Mouse (Mus musculus) myocyte (in vitro differentiated cells): ENCODE results near the gene Tceanc2. TPM values are rescaled to one million over a fixed set of nuclear protein-coding genes. Genes with fewer than 3 reads are reported as not detected.

ENCODE experiments used
- H3K27me3 ChIP-seq: one replicate; pipeline ENCODE4 v1.6.1; 2011; ENCODE audit not compliant: control insufficient read depth, insufficient read depth, insufficient read length
- H3K36me3 ChIP-seq: one replicate; pipeline ENCODE4 v1.6.1; 2011; ENCODE audit not compliant: control insufficient read depth, insufficient read depth
- H3K4me2 ChIP-seq: one replicate; pipeline ENCODE4 v1.6.1; 2011; ENCODE audit warnings: low read depth, control low read depth
- H3K4me3 ChIP-seq: one replicate; pipeline ENCODE4 v1.5.1; 2011; ENCODE audit warnings: mild to moderate bottlenecking, control low read depth, moderate library complexity
- H3K79me2 ChIP-seq: one replicate; pipeline ENCODE4 v1.6.1; 2011; ENCODE audit not compliant: control insufficient read depth, insufficient read depth
- H3ac ChIP-seq: one replicate; pipeline ENCODE4 v1.6.1; 2011; ENCODE audit not compliant: control insufficient read depth, insufficient read length
- CEBPB ChIP-seq: IDR thresholded peaks from 2 replicates; pipeline ENCODE4 v1.6.1; 2011; ENCODE audit warnings: mild to moderate bottlenecking, moderate library complexity; ENCODE audit not compliant: poor library complexity, insufficient read depth, severe bottlenecking
- E2F4 ChIP-seq: IDR thresholded peaks from one replicate; pipeline ENCODE4 v1.6.1; 2011; ENCODE audit warnings: mild to moderate bottlenecking, control low read depth, moderate library complexity; ENCODE audit not compliant: insufficient read depth
- MAX ChIP-seq: IDR thresholded peaks from one replicate; pipeline ENCODE4 v1.6.1; 2011; ENCODE audit warnings: low read depth, mild to moderate bottlenecking, control low read depth
- MYOD1 ChIP-seq, 3 experiments: IDR thresholded peaks; one replicate each; pipeline ENCODE4 v1.6.1; 2011; ENCODE audit warnings: control low read depth in 2 of 3, low read depth in 2 of 3, mild to moderate bottlenecking in 2 of 3, moderate library complexity in 1 of 3; ENCODE audit not compliant: insufficient read length in 2 of 3, control insufficient read depth in 1 of 3
- MYOG ChIP-seq, 3 experiments: IDR thresholded peaks; one replicate each; pipeline ENCODE4 v1.6.1; 2011; ENCODE audit warnings: control low read depth in 2 of 3, low read depth in 2 of 3, mild to moderate bottlenecking in 2 of 3; ENCODE audit not compliant: insufficient read length in 2 of 3, control insufficient read depth in 1 of 3, insufficient read depth in 1 of 3
- POLR2A ChIP-seq: IDR thresholded peaks from one replicate; pipeline ENCODE4 v1.6.1; 2011; ENCODE audit warnings: low read depth, mild to moderate bottlenecking, control low read depth, moderate library complexity; ENCODE audit not compliant: insufficient read length
- POLR2AphosphoS2 ChIP-seq: IDR thresholded peaks from one replicate; pipeline ENCODE4 v1.6.1; 2011; ENCODE audit warnings: low read depth, control low read depth; ENCODE audit not compliant: insufficient read length
- REST ChIP-seq: IDR thresholded peaks from one replicate; pipeline ENCODE4 v1.6.1; 2011; ENCODE audit warnings: mild to moderate bottlenecking, control low read depth, moderate library complexity; ENCODE audit not compliant: insufficient read depth, insufficient read length
- SRF ChIP-seq: IDR thresholded peaks from one replicate; pipeline ENCODE4 v1.6.1; 2011; ENCODE audit warnings: low read depth; ENCODE audit not compliant: control insufficient read depth, insufficient read length
- TCF12 ChIP-seq: IDR thresholded peaks from one replicate; pipeline ENCODE4 v1.6.1; 2011; ENCODE audit warnings: mild to moderate bottlenecking, control low read depth; ENCODE audit not compliant: poor library complexity, insufficient read depth, severe bottlenecking
- TCF3 ChIP-seq: IDR thresholded peaks from one replicate; pipeline ENCODE4 v1.6.1; 2011; ENCODE audit warnings: low read depth, control low read depth; ENCODE audit not compliant: insufficient read length
- USF1 ChIP-seq: IDR thresholded peaks from one replicate; pipeline ENCODE4 v1.6.1; 2011; ENCODE audit warnings: low read depth, mild to moderate bottlenecking, control low read depth, moderate library complexity
- polyA plus RNA-seq: library from polyadenylated mRNA; unstranded; fragments of >200 nt; fragmentation: generic; extraction: Trizol; gene quantifications from one replicate; pipeline ENCODE4 v1.2.1, GENCODE M21; 2012; ENCODE audit warnings: missing spikeins

The Tceanc2 gene
- polyA plus RNA-seq, 1 experiment, result 20.7 TPM

DNA sequence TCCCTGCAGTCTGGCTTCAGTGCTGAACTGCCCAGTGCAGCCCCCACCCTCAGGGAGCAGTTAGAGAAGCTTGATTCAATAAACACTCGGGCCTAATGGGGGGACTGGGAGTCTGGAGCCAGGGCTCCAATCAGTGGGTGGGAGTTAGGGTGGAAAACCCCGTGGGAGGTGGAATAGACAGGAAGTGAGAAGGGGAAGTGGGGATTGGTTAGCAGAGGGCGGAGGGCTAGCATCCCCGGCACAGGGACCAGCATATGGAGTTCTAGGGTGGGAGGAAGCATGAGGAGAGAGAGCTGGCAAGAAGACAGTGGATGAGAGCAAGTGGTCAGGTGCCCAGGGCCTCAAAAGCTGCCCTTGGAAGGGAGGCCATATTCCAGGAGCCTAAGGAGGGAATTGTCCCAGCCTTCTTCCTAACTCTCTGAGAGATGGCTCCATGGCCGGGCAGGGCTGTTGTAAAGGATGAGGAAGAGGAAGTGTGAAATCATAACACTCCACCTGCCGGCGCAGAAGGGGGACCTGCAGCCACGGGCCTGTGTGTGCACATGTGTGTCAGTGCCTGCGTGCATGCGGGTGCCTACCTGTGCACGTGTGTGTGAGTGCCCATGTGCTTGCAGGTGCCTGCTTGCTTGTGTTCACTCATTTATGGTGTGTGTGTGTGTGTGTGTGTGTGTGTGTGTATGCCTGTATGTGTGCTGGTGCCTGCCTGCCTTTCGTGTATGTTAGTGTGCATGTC is 34.5 kb upstream of the Tceanc2 start:
- Histone ChIP-seq H3K36me3 (no peaks in the 10 kb centered on the region), H3K79me2 (no peaks in the 10 kb centered on the region), H3K4me3 (no peak overlapping the region), H3ac (no peak overlapping the region), H3K4me2 (no peak overlapping the region), H3K27me3 (no peaks in the 10 kb centered on the region)
- no peak for TF ChIP-seq MYOG (IDR thresholded peaks at IDR 0.05; ENCODE audit: control insufficient read depth in 1 of 3, insufficient read depth in 1 of 3, insufficient read length in 2 of 3, low read depth in 2 of 3)
- TF ChIP-seq REST, result no peak
- no peak for TF ChIP-seq POLR2AphosphoS2
- TF ChIP-seq TCF12, result no peak
- TF ChIP-seq CEBPB, result no peak
- TF ChIP-seq POLR2A, result no peak
- no peak for TF ChIP-seq SRF
- no peak for TF ChIP-seq TCF3
- TF ChIP-seq MYOD1 (IDR thresholded peaks at IDR 0.05; ENCODE audit: control insufficient read depth in 1 of 3, insufficient read length in 2 of 3, low read depth in 2 of 3), result no peak
- TF ChIP-seq E2F4, result no peak
- TF ChIP-seq USF1, result no peak

DNA sequence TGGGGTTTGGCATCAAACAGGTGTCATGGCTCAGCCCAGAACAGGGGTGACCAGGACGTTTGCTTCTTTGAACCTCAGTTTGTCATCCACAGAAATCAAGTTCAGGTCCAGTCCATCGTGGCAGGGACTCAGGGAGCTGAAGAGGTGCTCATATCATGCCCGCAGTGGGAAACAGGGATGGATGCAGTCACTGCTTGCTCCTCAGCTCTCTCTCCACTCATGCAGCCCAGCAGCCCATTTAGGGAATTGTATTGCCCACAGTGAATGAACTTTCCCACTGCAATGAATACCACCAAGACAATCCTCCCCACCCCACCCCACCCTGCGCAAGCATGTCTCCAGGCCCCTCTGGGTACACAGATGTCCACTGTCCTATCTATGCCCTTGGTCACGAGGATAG is 33.0 kb upstream of the Tceanc2 start:
- Histone ChIP-seq H3K79me2 (no peaks in the 10 kb centered on the region), H3K36me3 (no peaks in the 10 kb centered on the region), H3K27me3 (no peaks in the 10 kb centered on the region), H3ac (no peak overlapping the region), H3K4me3 (no peak overlapping the region), H3K4me2 (no peak overlapping the region)
- no peak for TF ChIP-seq SRF
- no peak for TF ChIP-seq POLR2A
- TF ChIP-seq TCF12, result no peak
- no peak for TF ChIP-seq MAX
- TF ChIP-seq MYOD1 (IDR thresholded peaks at IDR 0.05; ENCODE audit: control insufficient read depth in 1 of 3, insufficient read length in 2 of 3, low read depth in 2 of 3), result no peak
- no peak for TF ChIP-seq TCF3
- TF ChIP-seq POLR2AphosphoS2, result no peak
- no peak for TF ChIP-seq USF1
- no peak for TF ChIP-seq MYOG (IDR thresholded peaks at IDR 0.05; ENCODE audit: control insufficient read depth in 1 of 3, insufficient read depth in 1 of 3, insufficient read length in 2 of 3, low read depth in 2 of 3)

GRCm38 (mm10) chr4:107211465-107211864 is 32.5 kb upstream of the Tceanc2 start:
- Histone ChIP-seq H3ac (no peak overlapping the region), H3K4me2 (no peak overlapping the region), H3K4me3 (no peak overlapping the region), H3K79me2 (no peaks in the 10 kb centered on the region), H3K36me3 (no peaks in the 10 kb centered on the region), H3K27me3 (no peaks in the 10 kb centered on the region)
- TF ChIP-seq POLR2AphosphoS2 (no peak), E2F4 (no peak), MYOG (IDR thresholded peaks at IDR 0.05; ENCODE audit: control insufficient read depth in 1 of 3, insufficient read depth in 1 of 3, insufficient read length in 2 of 3, low read depth in 2 of 3) (peak in 1 of 3 experiments; percentile 5), USF1 (no peak), SRF (no peak), TCF12 (no peak), TCF3 (no peak), CEBPB (no peak), MYOD1 (IDR thresholded peaks at IDR 0.05; ENCODE audit: control insufficient read depth in 1 of 3, insufficient read length in 2 of 3, low read depth in 2 of 3) (peak in 1 of 3 experiments; percentile 52), POLR2A (no peak), MAX (no peak), REST (no peak)

GRCm38 (mm10) chr4:107210483-107211097 is 31.7 kb upstream of the Tceanc2 start:
- H3K79me2 ChIP-seq, result no peaks in the 10 kb centered on the region
- H3K4me2 ChIP-seq, result no peak overlapping the region
- no peak overlapping the region for H3ac ChIP-seq
- no peaks in the 10 kb centered on the region for H3K27me3 ChIP-seq
- H3K4me3 ChIP-seq, result no peak overlapping the region
- TF ChIP-seq USF1 (no peak), TCF12 (no peak), CEBPB (no peak), E2F4 (no peak), MYOD1 (IDR thresholded peaks at IDR 0.05; ENCODE audit: control insufficient read depth in 1 of 3, insufficient read length in 2 of 3, low read depth in 2 of 3) (no peak), SRF (no peak), POLR2AphosphoS2 (no peak), MYOG (IDR thresholded peaks at IDR 0.05; ENCODE audit: control insufficient read depth in 1 of 3, insufficient read depth in 1 of 3, insufficient read length in 2 of 3, low read depth in 2 of 3) (no peak), TCF3 (no peak), MAX (no peak), REST (no peak), POLR2A (no peak)
- no peaks in the 10 kb centered on the region for H3K36me3 ChIP-seq
